Mouse (Mus musculus): Measurements from ENCODE around the gene Grm3.

GRCm38 (mm10) chr5:9525507-9525906 is 199.5 kb downstream of the Grm3 start:
- TF ChIP-seq POLR2A (IDR thresholded peaks at IDR 0.05; ENCODE audit: low read depth, low read length) (no peak), ETS1 (conservative IDR thresholded peaks at IDR 0.05; ENCODE audit: low read depth, low read length) (no peak), CTCF (conservative IDR thresholded peaks at IDR 0.05 in 1 of 2, IDR thresholded peaks at IDR 0.05 in 1 of 2; ENCODE audit: low read depth in 2 of 2, low read length in 2 of 2) (no peak), CHD2 (IDR thresholded peaks at IDR 0.05; ENCODE audit: low read length) (no peak)
